Mouse (Mus musculus) forebrain, embryonic 13.5 days (tissue): ENCODE measurements around the gene Gm5134. TPM values are rescaled to one million over a fixed set of nuclear protein-coding genes. Genes with fewer than 3 reads are reported as not detected.

Source experiments
- ATAC-seq: fragments of 200-750 bp; cut with Nextera tagmentation; 2 replicates; pipeline ENCODE4 v1.8.0; 2017
- H3K27ac ChIP-seq: fragments of 300-500 bp; sonication (generic); 2 replicates; pipeline ENCODE4 v1.5.1; 2015; ENCODE audit warnings: inconsistent platforms, mild to moderate bottlenecking, moderate library complexity
- H3K27me3 ChIP-seq: fragments of 300-500 bp; sonication (generic); 2 replicates; pipeline ENCODE4 v1.6.1; 2015; ENCODE audit warnings: mild to moderate bottlenecking, inconsistent platforms
- H3K36me3 ChIP-seq: fragments of 300-500 bp; sonication (generic); 2 replicates; pipeline ENCODE4 v1.6.1; 2015; ENCODE audit warnings: mild to moderate bottlenecking, inconsistent platforms; ENCODE audit not compliant: poor library complexity, severe bottlenecking
- H3K4me1 ChIP-seq: fragments of 300-500 bp; sonication (generic); 2 replicates; pipeline ENCODE4 v1.6.1; 2015; ENCODE audit warnings: inconsistent platforms
- H3K4me2 ChIP-seq: fragments of 300-500 bp; sonication (generic); 2 replicates; pipeline ENCODE4 v1.6.1; 2015; ENCODE audit warnings: inconsistent platforms, mild to moderate bottlenecking, moderate library complexity
- H3K4me3 ChIP-seq: fragments of 300-500 bp; sonication (generic); 2 replicates; pipeline ENCODE4 v1.5.1; 2015; ENCODE audit warnings: mild to moderate bottlenecking, inconsistent platforms
- H3K9ac ChIP-seq: fragments of 300-500 bp; sonication (generic); 2 replicates; pipeline ENCODE4 v1.6.1; 2015; ENCODE audit warnings: mild to moderate bottlenecking, inconsistent platforms
- H3K9me3 ChIP-seq: fragments of 300-500 bp; sonication (generic); replicated peaks from 2 replicates; pipeline ENCODE4 v1.6.1; 2016; ENCODE audit warnings: inconsistent platforms
- WGBS: fragments of 180-500 bp; shearing (Covaris S2); methylation state at CpG from one replicate; pipeline ENCODE4 v1.1.7; 2015; 5-methylcytosine and 5-hydroxymethylcytosine counted together
- polyA plus RNA-seq: library from polyadenylated mRNA; unstranded; fragments of >200 nt; fragmentation: Nextera tagmentation; extraction: Ambion mirVana; gene quantifications from 2 replicates; pipeline ENCODE4 v1.2.1, GENCODE M21; 2015

The Gm5134 gene
- polyA plus RNA-seq, 1 experiment from 2014 or later: 0.09 TPM

DNA sequence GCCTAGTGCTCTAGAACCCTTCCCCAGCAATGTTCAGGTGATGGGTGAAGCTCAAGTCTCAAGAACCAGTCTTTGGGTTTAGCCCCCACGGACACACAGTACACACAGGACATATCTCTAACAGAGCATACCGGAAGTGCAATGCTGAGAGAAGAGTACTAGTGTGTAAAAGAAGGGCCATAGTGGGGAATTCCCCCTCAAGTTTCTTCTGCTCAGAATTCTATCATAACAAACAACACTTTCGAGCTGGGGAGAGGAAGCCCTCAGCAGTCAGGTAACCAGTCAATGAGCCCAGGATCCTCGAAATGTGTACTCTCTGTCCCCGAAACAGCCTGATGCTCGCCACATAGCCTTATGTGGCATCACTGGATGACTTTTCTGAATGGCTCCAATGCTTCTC is 52.1 kb downstream of the Gm5134 start:
- Histone ChIP-seq H3K4me3 (no peak overlapping the region), H3K36me3 (no peaks in the 10 kb centered on the region), H3K27ac (no peak overlapping the region), H3K27me3 (peaks cover 5% of the 10 kb centered on the region; the same call in 1 of the 2 replicates), H3K4me2 (no peak overlapping the region), H3K9me3 (no peaks in the 10 kb centered on the region), H3K4me1 (peaks cover 12% of the 10 kb centered on the region), H3K9ac (no peak overlapping the region)
- 86% methylated on average over 6 of the region's 6 CpGs for WGBS
- no peak for ATAC-seq

- WGBS: 73% methylated on average over 3 of the region's 3 CpGs
- Histone ChIP-seq H3K4me1 (no peaks in the 10 kb centered on the region), H3K36me3 (no peaks in the 10 kb centered on the region), H3K4me3 (no peak overlapping the region), H3K4me2 (no peak overlapping the region), H3K9ac (no peak overlapping the region), H3K27ac (no peak overlapping the region), H3K27me3 (no peaks in the 10 kb centered on the region), H3K9me3 (no peaks in the 10 kb centered on the region)
- ATAC-seq: no peak
These were observed 55.5 kb downstream of the Gm5134 start for GRCm38 (mm10) chr10:76009812-76010211.

DNA sequence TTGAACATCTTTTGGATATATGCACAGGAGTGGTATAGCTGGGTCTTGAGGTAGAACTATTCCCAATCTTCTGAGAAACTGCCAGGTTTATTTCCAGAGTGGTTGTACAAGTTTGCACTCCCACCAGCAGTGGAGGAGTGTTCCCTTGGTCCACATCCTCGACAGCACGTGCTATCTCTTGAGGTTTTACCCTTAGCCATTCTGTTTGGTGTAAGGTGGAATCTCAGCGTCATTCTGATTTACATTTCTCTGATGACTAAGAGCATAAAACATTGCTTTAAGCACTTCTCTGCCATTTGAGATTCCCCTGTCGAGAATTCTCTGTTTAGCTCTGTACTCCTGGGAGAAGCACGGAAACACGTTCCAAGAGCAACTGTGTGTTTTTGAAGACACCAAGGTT is 58.6 kb downstream of the Gm5134 start:
- Histone ChIP-seq H3K4me1 (no peaks in the 10 kb centered on the region), H3K27me3 (no peaks in the 10 kb centered on the region), H3K4me3 (no peak overlapping the region), H3K9ac (no peak overlapping the region), H3K9me3 (no peaks in the 10 kb centered on the region), H3K4me2 (no peak overlapping the region), H3K27ac (no peak overlapping the region), H3K36me3 (no peaks in the 10 kb centered on the region)
- WGBS: 85% methylated on average over 6 of the region's 6 CpGs
- ATAC-seq: no peak

- H3K4me1 ChIP-seq: no peaks in the 10 kb centered on the region
- no peaks in the 10 kb centered on the region for H3K36me3 ChIP-seq
- no peak overlapping the region for H3K9ac ChIP-seq
- no peak overlapping the region for H3K4me2 ChIP-seq
- no peaks in the 10 kb centered on the region for H3K9me3 ChIP-seq
- no peaks in the 10 kb centered on the region for H3K27me3 ChIP-seq
- H3K4me3 ChIP-seq: no peak overlapping the region
- no peak for ATAC-seq
- 86% methylated on average over 3 of the region's 3 CpGs for WGBS
- H3K27ac ChIP-seq: no peak overlapping the region
These were observed 62.6 kb downstream of the Gm5134 start for GRCm38 (mm10) chr10:76016886-76017285.

DNA sequence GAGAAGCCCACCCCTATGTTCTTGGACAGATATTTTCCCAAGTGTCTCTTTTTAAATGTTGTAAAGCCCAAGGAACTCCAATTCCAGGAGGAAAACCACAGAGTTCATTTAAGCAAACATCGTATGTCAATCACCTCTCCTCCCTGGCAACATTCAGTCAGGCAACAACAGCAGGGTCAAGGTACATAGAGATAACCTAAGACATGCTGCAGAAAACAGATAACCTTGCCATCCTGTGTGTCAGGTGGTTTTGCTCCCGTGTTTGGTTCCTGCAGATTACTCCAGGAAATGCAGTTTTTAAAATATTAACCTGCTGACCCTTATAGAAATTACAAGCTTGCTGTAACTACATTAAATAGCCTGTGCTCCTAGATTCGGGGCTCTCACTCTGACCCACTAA is 67.4 kb downstream of the Gm5134 start:
- H3K4me2 ChIP-seq: no peak overlapping the region
- no peaks in the 10 kb centered on the region for H3K4me1 ChIP-seq
- no peaks in the 10 kb centered on the region for H3K27me3 ChIP-seq
- no peak overlapping the region for H3K27ac ChIP-seq
- H3K36me3 ChIP-seq: no peaks in the 10 kb centered on the region
- WGBS: 82% methylated on average over 3 of the region's 3 CpGs
- peaks cover 7% of the 10 kb centered on the region; the same call in 1 of the 2 replicates for H3K9me3 ChIP-seq
- no peak for ATAC-seq
- no peak overlapping the region for H3K9ac ChIP-seq
- H3K4me3 ChIP-seq: no peak overlapping the region

GRCm38 (mm10) chr10:76023921-76024320 is 69.6 kb downstream of the Gm5134 start:
- no peaks in the 10 kb centered on the region for H3K36me3 ChIP-seq
- no peaks in the 10 kb centered on the region for H3K27me3 ChIP-seq
- no peak overlapping the region for H3K4me2 ChIP-seq
- no peak overlapping the region for H3K4me3 ChIP-seq
- H3K9ac ChIP-seq: no peak overlapping the region
- 96% methylated on average over 6 of the region's 6 CpGs for WGBS
- H3K27ac ChIP-seq: no peak overlapping the region
- H3K9me3 ChIP-seq: peaks cover 7% of the 10 kb centered on the region; the same call in 1 of the 2 replicates
- ATAC-seq: no peak
- H3K4me1 ChIP-seq: no peaks in the 10 kb centered on the region

DNA sequence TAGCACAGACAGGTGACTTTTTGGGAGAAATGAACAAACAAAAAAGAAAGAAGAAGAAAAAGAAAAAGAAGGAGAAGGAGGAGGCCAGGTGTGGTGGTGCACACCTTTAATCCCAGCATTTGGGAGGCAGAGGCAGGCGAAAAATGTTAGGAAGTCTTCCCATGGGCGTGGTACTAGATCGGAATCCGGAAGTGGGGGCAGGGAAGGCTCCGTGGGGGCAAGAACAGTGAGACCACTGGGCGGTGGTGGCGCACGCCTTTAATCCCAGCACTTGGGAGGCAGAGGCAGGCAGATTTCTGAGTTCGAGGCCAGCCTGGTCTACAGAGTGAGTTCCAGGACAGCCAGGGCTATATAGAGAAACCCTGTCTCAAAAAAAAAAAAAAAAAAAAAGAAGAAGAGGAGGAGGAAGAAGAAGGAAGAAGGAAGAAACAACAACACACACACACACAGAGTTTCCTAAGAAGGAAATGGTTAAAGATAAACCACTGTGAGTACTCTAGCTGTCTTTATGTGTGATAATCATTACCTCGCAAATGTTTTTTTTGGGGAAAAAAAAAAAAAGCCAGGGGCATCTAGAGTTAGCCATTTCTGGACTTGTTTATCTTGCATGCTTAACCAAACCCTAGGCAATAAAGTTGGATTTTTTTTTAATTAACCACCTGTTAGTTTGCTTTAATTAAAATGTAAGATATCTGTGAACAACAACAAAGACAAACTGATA is 71.3 kb downstream of the Gm5134 start:
- Histone ChIP-seq H3K4me2 (no peak overlapping the region), H3K27me3 (no peaks in the 10 kb centered on the region), H3K9ac (no peak overlapping the region), H3K4me3 (no peak overlapping the region), H3K36me3 (no peaks in the 10 kb centered on the region), H3K4me1 (no peaks in the 10 kb centered on the region), H3K27ac (no peak overlapping the region), H3K9me3 (peaks cover 7% of the 10 kb centered on the region; the same call in 1 of the 2 replicates)
- no peak for ATAC-seq
- whole genome bisulfite sequencing: 93% methylated on average over 10 of the region's 10 CpGs

DNA sequence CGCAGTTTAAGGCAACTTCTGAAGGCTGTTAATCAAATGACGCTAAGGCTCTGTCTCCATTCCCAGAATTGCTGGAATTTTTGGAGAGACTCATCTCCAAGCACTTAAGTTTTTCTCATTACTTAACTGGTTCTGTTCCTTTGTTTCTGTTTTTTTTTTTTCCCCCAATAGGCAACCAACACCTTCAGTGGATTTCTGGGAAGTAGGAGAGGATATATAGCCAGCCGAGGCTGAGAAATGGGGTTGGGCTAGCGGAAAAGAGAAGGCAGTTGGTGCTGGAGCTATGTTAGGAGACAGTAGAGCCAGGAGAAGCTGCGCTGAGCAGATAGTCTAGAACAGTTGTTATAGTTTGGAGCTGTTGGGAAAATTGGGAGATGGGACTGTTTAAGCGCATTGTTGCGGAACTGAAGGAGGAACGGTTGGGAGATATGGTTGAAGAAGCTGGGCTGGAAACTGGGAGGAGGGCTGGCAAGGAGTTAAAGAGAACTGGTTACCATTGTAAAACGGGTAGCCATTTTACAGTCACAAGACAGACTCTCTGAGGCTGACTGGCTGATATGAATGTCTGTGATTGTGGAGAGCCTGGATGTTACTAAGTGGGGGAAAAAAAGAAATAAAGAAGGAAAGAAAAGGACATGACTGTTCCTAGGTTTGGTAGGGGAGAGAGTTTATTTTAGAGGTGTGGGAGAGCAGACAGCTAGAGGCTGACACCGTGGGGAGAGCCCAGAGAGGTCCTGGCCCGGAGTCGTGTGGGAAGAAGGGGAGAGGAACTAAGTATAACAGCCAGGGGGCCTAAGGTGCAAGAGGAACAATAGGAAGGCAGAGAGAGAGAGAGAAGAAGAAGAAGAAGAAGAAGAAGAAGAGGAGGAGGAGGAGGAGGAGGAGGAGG is 73.1 kb downstream of the Gm5134 start:
- no peaks in the 10 kb centered on the region for H3K36me3 ChIP-seq
- H3K9ac ChIP-seq: no peak overlapping the region
- H3K4me2 ChIP-seq: no peak overlapping the region
- no peak overlapping the region for H3K4me3 ChIP-seq
- WGBS: 64% methylated on average over 12 of the region's 12 CpGs
- H3K9me3 ChIP-seq: peaks cover 7% of the 10 kb centered on the region; the same call in 1 of the 2 replicates
- no peaks in the 10 kb centered on the region for H3K27me3 ChIP-seq
- H3K4me1 ChIP-seq: no peaks in the 10 kb centered on the region
- no peak overlapping the region for H3K27ac ChIP-seq
- ATAC-seq: no peak

DNA sequence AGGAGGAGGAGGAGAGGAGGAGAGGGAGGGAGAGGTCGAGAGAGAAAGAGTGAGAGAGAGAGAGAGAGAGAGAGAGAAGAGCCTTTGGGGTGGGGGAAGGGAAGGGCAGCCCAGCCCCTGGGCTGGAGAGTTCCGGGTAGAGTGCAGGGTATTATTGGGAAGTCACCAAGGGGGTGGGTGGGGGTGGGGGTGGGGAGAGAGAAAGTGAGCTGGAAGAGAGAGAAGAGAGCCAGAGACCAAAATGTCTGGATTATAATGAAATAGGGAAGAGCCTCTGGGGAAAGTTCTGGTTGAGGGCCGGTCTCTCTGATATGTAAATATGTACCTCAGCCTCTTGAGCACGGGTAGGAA is 73.7 kb downstream of the Gm5134 start:
- Histone ChIP-seq H3K4me2 (no peak overlapping the region), H3K4me3 (no peak overlapping the region), H3K36me3 (no peaks in the 10 kb centered on the region), H3K27ac (no peak overlapping the region), H3K9ac (no peak overlapping the region), H3K4me1 (peaks cover 2% of the 10 kb centered on the region; the same call in 1 of the 2 replicates), H3K9me3 (peaks cover 7% of the 10 kb centered on the region; the same call in 1 of the 2 replicates), H3K27me3 (no peaks in the 10 kb centered on the region)
- no peak for ATAC-seq
- WGBS: 31% methylated on average over 4 of the region's 4 CpGs

DNA sequence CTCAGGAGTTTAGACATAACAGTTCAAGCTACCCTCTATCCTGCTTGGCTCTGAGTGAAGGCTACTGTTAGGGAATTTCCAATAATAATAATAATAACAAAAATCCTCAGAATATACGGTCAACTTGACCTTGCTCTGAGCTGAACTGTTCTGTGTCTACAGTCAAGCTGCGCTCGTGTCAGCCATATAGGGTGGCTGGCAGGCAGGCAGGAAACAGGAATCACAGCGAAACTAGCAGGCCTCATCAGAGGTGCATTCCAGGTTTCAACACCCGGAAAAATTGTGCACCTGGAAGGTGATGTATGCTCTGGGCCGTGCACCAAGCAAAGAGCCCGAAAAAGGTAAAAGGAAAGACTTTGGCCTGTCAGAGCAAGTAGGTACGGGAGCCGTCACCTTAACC is 74.1 kb downstream of the Gm5134 start:
- 76% methylated on average over 9 of the region's 9 CpGs for WGBS
- Histone ChIP-seq H3K36me3 (no peaks in the 10 kb centered on the region), H3K4me2 (no peak overlapping the region), H3K4me3 (no peak overlapping the region), H3K9me3 (peaks cover 7% of the 10 kb centered on the region; the same call in 1 of the 2 replicates), H3K4me1 (peaks cover 6% of the 10 kb centered on the region), H3K27me3 (no peaks in the 10 kb centered on the region), H3K9ac (no peak overlapping the region), H3K27ac (no peak overlapping the region)
- no peak for ATAC-seq

DNA sequence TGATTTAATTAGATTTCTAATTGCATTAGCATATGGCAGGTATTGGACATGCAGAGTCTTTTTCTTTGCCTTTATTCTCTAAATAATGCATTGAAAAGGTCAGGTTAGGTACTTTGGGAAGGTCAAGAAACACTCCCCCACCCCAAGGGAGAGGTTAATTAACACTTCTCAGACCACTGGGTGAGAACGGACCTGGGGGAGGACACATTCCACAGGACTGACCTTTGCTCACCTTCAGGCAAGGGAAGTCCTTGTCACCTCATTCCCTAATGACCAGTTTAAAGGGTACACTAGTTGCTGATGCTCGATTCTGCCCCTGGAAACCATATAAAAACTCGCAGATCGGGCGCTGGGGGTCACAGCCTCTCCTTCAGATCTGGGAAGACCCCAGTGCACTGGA is 75.0 kb downstream of the Gm5134 start:
- Histone ChIP-seq H3K4me1 (peaks cover 14% of the 10 kb centered on the region), H3K27ac (no peak overlapping the region), H3K4me3 (no peak overlapping the region), H3K36me3 (no peaks in the 10 kb centered on the region), H3K9ac (no peak overlapping the region), H3K4me2 (no peak overlapping the region), H3K9me3 (peaks cover 7% of the 10 kb centered on the region; the same call in 1 of the 2 replicates), H3K27me3 (no peaks in the 10 kb centered on the region)
- ATAC-seq: no peak
- WGBS: 52% methylated on average over 5 of the region's 5 CpGs

DNA sequence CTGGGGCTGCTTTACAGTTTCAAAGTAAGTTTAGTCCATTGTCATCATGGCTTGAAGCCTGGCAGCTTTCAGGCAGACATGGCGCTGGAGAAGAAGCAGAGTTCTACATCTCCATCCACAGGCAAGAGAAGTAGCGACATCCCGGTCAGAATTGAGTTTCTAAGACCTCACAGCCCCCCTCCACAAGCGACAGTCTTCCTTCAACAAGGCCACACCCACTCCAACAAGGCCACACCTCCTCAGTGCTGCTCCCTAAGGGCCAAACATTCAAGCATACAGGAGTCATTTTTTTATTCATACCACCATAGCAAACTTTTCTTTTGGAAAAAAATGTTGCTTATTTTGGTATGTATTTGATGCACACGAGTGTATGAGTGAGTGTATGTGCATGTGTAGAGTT is 76.2 kb downstream of the Gm5134 start:
- ATAC-seq: no peak
- H3K36me3 ChIP-seq: peaks cover 4% of the 10 kb centered on the region; the same call in 1 of the 2 replicates
- H3K27ac ChIP-seq: no peak overlapping the region
- H3K9ac ChIP-seq: no peak overlapping the region
- peaks cover 14% of the 10 kb centered on the region for H3K4me1 ChIP-seq
- no peak overlapping the region for H3K4me3 ChIP-seq
- H3K27me3 ChIP-seq: no peaks in the 10 kb centered on the region
- no peaks in the 10 kb centered on the region for H3K9me3 ChIP-seq
- WGBS: 62% methylated on average over 5 of the region's 5 CpGs
- no peak overlapping the region for H3K4me2 ChIP-seq
